Mouse (Mus musculus) left cerebral cortex, postnatal 4 days (tissue): Measurements from ENCODE around the gene Bcl6. TPM values are rescaled to one million over a fixed set of nuclear protein-coding genes. Genes with fewer than 3 reads are reported as not detected.

Source experiments
- DNase-seq: peaks from one replicate; pipeline ENCODE4 v3.0.0-alpha.2; 2022
- intact Hi-C: fragments of 180-260 bp; cut with DNase I; formaldehyde crosslinking; loops from one replicate; pipeline ENCODE4 v1.15.1; 2025
- total RNA-seq, 2 experiments: library from RNA; stranded (reverse); gene quantifications; 2 replicates each; pipeline ENCODE4 v1.2.3; 2021

Bcl6 gene
- total RNA-seq, 2 experiments from 2014 or later: 21.0 to 22.4 TPM

DNA sequence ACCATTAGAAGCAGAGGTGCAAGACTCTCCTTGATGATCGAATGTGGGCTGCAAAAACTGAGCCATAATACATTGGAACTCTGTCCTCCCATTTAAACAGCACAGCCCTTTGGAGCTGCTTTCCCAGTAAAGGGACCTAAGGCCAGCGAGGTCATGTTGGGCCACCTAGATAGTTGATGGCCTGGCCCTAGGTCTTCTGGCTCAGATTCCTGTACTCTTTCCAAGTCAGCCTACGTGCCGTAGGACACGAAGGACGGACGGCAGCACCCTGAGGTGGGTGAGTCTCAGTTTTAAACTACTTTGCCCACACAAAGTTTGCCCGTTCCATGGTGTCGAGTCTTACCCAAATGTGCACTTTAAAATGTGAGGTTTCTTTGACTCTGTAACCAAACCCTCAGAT, 9.2 kb downstream of the Bcl6 start:
- intact Hi-C loops: no loop called here

DNA sequence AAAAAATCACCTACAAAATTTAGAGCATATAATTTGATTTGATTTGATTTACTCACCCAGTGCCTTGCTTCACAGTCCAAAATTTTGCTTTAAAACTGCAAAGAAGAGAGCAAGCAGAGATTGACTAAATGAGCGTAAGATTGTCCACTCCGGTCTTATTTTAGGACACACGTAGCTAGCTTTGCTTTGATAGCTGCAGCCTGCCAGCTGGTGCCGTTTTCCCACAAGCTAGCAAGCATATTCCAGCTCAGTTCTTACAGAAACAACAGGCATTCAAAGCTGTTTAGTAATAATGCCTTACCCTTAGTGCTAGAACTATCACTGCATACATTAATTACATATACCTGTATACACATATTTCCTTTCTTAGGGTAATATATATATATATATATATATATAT, 10.2 kb downstream of the Bcl6 start:
- intact Hi-C loops: no loop called here
- DNase-seq: no peak

More for the DNA sequence above, 9.2 kb downstream of the Bcl6 start:
- DNase-seq: no peak

DNA sequence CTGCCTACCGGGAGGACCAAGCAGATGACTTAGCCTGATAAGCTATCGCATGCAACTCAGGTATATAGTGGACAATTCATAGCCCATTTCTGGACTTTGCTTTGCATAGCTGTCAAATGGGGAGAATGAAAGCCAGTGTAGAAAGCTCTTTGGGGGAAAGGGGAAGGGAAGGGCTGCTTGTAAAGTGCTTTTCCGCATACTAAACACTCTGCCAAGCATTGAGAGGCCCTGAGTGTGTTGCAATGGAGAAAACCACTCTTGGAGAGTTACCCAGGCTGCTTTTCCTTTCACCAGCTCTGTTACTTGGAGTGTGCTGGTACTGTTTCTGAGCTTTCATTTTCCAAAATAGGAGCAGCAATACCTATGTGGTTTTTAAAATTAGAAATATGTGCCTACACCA, 10.9 kb downstream of the Bcl6 start:
- no peak for DNase-seq
- intact Hi-C loops: no loop called here

- intact Hi-C loops: no loop called here
- DNase-seq: no peak
Measured at GRCm38 (mm10) chr16:23976196-23976595, 12.5 kb downstream of the Bcl6 start.

- intact Hi-C loops: no loop called here
- no peak for DNase-seq
Measured at GRCm38 (mm10) chr16:23973635-23974367, 14.9 kb downstream of the Bcl6 start.

DNA sequence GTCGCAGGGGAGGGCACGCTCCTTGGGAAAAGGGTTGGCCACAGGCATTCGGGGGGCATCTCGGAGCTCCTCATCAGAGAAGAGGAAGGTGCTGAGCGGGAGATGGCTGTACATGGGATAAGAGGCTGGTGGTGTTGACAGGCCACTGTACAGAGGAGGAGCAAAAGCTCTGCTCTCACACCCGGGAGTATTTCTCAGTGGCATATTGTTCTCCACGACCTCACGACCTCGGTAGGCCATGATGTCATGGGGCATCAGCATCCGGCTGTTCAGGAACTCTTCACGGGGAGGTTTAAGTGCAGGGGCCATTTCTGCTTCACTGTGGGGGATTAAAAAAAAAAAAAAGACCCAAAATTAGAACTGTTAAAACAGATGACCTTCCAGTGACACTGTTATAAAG, 15.8 kb downstream of the Bcl6 start:
- intact Hi-C loops: no loop called here
- no peak for DNase-seq

DNA sequence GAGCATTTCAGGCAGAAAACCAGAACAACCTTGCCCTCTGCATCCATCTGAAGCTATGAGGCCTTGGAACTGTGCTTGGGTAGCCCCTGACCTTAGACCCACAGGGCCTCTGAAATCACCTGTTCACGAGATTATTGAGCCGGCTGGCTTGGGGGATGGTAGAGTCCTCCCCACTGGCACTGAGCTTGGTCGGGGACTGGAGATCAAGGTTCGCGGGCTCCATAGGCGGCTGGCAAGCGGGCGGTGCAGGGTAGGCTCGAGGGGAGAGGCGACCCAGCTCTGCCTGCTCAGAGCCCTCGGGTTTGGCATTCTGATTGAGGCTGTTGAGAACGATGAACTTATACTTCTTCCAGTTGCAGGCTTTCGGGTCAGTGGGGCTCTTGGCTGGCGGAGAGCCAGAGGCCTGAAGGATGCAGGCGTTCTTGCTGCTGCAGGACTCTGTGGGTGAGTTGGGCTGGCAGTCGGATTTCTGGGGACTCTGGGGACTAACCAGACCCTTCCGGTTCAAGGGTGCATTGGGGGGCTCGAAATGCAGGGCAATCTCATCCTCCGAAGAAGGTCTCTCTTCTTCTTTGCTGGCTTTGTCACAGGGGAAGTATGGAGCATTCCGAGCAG, 16.4 kb downstream of the Bcl6 start:
- no peak for DNase-seq
- intact Hi-C loops: no loop called here

DNA sequence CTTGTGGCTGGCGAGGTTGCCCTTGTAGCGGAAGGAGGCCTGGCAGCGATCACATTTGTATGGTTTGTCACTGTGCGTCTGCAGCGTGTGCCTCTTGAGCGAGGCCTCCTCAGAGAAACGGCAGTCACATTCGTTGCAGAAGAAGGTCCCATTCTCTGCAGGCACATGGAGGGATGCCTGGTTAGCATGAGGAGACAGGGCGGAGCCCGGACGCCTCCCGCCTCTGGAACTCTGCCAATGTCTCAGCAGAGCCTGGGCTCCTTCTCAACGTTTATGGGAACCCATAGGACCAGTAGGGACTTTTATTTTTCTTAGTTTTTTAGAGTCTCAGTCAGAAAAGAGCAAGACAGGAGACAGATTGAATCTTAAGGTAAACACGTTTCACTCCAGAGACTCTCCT, 18.7 kb downstream of the Bcl6 start:
- no peak for DNase-seq
- intact Hi-C loops: no loop called here

GRCm38 (mm10) chr16:23968888-23969287, 19.8 kb downstream of the Bcl6 start:
- DNase-seq: no peak
- intact Hi-C loops: no loop called here

DNA sequence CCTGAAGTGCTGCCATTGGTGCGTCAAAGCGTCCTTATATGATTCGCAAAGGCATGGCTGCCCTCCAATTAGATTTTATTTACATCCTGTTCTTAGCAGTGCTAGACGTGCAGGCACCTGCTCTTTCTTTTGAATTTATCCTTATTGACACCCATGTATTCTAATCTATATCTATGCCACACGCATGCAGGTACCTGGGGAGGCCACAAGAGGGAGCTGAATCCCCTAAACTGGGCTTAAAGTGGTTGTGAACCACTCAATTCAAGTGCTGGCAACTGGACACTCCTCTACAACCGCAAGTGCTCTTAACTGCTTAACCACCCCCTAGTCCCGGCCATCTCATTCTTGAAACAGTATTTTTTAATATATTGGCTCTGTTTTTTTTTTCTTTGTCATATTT, 21.4 kb downstream of the Bcl6 start:
- intact Hi-C loops: no loop called here
- no peak for DNase-seq

DNA sequence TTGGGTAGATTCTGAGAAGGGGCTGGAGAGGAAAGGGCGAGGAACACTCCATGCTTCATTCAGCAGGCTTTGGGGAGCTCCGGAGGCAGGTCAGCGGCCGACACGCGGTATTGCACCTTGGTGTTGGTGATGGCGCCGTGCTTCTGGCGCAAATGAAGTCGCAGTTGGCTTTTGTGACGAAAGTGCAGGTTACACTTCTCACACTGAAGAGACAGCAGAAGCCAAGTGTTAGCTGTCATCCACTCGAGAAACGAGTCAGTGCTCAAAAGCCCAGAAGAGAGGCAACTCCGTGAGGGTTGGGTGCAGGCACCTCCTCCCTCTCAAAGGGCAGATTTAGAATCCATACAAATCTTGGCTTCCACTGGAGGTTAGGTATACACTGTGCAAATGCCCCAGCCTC, 22.6 kb downstream of the Bcl6 start:
- DNase-seq: no peak
- intact Hi-C loops: no loop called here

DNA sequence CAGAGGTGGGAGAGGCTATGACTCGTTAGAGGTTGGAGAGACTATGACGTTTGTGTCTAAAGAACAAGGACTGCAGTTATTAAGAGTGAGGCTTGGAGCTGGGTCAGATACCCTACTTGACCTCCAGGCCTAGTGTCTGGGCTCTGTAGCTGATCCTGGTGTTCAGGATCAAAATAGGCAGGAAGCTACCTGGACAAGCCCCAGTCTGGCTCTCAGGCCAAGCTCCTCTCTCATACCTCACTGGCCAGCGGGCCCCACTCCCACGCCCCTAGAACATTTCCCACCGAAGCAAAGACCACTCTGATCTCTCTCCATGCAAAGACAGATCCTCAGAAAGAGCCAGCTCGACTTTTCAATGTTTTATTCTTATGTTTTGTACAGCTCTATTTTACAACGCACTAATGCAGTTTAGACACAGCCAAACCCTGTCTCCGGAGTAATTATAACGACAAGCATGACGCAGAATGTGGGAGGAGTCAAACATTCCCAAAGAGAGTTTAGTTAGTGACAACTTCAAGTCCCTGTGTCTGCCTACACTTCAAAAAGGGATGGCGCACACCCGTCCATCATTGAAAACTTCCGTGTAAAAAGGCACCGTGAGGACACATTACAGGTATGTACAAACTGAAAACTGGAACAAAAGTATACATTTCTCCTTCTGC, 23.8 kb downstream of the Bcl6 start:
- no peak for DNase-seq
- intact Hi-C loops: no loop called here

GRCm38 (mm10) chr16:23963896-23964668, 24.6 kb downstream of the Bcl6 start:
- intact Hi-C loops: no loop called here
- DNase-seq: peak; percentile 51

DNA sequence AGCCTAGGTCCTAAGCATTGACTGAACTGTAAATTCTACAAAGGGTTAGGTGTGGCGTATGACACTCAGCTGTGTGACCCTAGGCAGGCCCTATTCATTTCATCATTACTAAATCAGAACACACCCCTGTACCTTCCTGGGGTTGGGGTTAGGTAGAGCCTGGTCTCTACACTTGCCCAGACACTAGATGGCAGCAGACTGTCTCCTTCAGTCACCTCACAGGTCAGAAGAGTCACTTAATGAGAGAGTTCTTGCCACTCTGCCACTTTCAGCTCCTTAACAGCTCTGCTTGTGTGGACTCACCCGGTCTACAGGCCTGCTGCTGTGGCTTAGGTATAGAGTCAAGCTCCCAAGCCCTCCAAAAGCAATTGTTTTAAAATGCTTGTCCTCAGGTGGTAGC, 26.3 kb downstream of the Bcl6 start:
- no peak for DNase-seq
- intact Hi-C loops: no loop called here

DNA sequence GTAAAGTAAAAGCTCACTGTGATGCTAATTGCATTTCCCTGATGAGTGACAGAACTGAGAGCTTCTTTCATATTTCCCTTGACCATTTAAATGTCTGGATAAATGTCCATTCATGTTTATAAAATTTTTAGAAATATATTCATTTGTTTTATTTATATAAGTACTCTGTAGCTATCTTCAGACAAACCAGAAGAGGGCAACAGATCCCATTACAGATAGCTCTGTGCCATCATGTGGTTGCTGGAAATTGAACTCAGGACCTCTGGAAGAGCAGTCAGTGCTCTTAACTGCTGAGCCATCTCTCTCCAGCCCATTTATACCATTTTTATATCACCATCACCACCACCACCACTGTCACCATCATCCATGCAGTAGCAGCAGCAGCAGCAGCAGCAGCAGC, 29.7 kb downstream of the Bcl6 start:
- intact Hi-C loops: no loop called here
- DNase-seq: no peak

- DNase-seq: no peak
- intact Hi-C loops: loop anchor here (2.0 to 5.0 kb wide), 2 partner anchors 405 to 502 kb away; no protein-coding TSS in a partner anchor
Measured at GRCm38 (mm10) chr16:23953959-23954260, 34.7 kb downstream of the Bcl6 start.

- peak; percentile 65 for DNase-seq
- intact Hi-C loops: loop anchor here (5.0 kb wide), 1 partner anchor 501 kb away; no protein-coding TSS in a partner anchor
Measured at GRCm38 (mm10) chr16:23953189-23953958, 35.3 kb downstream of the Bcl6 start.

GRCm38 (mm10) chr16:23952101-23952727, 36.4 kb downstream of the Bcl6 start:
- intact Hi-C loops: loop anchor here (5.0 kb wide), 1 partner anchor 500 kb away; no protein-coding TSS in a partner anchor
- DNase-seq: no peak

- no peak for DNase-seq
- intact Hi-C loops: no loop called here
Measured at GRCm38 (mm10) chr16:23947654-23948053, 41.0 kb downstream of the Bcl6 start.

DNA sequence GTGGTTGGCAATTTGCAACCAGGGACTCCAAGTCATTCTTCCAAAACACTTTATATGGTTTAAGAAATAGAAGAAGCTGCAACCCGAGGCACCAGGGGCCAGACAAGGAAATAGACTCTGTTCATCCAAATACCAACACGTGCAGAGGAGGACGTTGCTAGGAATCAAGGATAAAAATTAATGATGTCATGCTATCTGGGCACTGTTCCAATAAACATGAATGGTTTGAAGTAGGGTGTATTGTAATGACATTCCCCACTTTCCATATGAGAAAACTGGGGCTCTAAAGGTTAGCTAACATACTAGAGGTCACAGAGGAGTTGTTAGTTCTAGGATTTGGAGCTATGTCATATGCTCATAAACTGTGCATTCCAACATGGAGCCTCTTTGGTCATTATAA, 43.9 kb downstream of the Bcl6 start:
- no peak for DNase-seq
- intact Hi-C loops: no loop called here
